Mouse (Mus musculus): ENCODE data around the gene Zfp219. TPM values are rescaled to one million over a fixed set of nuclear protein-coding genes. Genes with fewer than 3 reads are reported as not detected.

Zfp219 gene
- polyA plus RNA-seq, 1 experiment from 2014 or later = 78.3 TPM

Other genes starting within 250 kb of the Zfp219 start
- gene Ang4, start 247.1 kb downstream of the Zfp219 start, polyA plus RNA-seq (2016; fragmentation: Nextera tagmentation; extraction: Ambion mirVana) = not detected in 2 replicates
- gene AY358078, start 220.7 kb downstream of the Zfp219 start, polyA plus RNA-seq (2016; fragmentation: Nextera tagmentation; extraction: Ambion mirVana) = not detected in 2 replicates
- not detected in 2 replicates for gene Ear6, start 167.0 kb downstream of the Zfp219 start, polyA plus RNA-seq (2016; fragmentation: Nextera tagmentation; extraction: Ambion mirVana)
- gene Mettl17, start 135.9 kb downstream of the Zfp219 start, polyA plus RNA-seq (2016; fragmentation: Nextera tagmentation; extraction: Ambion mirVana) = 58.6 and 64.4 TPM in 2 replicates
- 1.2 and 1.4 TPM in 2 replicates for gene Slc39a2, start 127.8 kb downstream of the Zfp219 start, polyA plus RNA-seq (2016; fragmentation: Nextera tagmentation; extraction: Ambion mirVana)
- gene Ndrg2, start 106.6 kb downstream of the Zfp219 start, polyA plus RNA-seq (2016; fragmentation: Nextera tagmentation; extraction: Ambion mirVana) = 31.2 and 37.5 TPM in 2 replicates
- not detected in 2 replicates for gene Tppp2, start 102.3 kb downstream of the Zfp219 start, polyA plus RNA-seq (2016; fragmentation: Nextera tagmentation; extraction: Ambion mirVana)
- gene Rnase13, start 98.0 kb downstream of the Zfp219 start, polyA plus RNA-seq (2016; fragmentation: Nextera tagmentation; extraction: Ambion mirVana) = not detected in 2 replicates
- 105 and 110 TPM in 2 replicates for gene Arhgef40, start 36.0 kb downstream of the Zfp219 start, polyA plus RNA-seq (2016; fragmentation: Nextera tagmentation; extraction: Ambion mirVana)
- 1.0 and 1.3 TPM in 2 replicates for gene Tmem253, start 5.1 kb downstream of the Zfp219 start, polyA plus RNA-seq (2016; fragmentation: Nextera tagmentation; extraction: Ambion mirVana)
- not detected in 2 replicates for gene Olfr221, start 21.7 kb upstream of the Zfp219 start, polyA plus RNA-seq (2016; fragmentation: Nextera tagmentation; extraction: Ambion mirVana)
- 764 and 797 TPM in 2 replicates for gene Hnrnpc, start 83.3 kb upstream of the Zfp219 start, polyA plus RNA-seq (2016; fragmentation: Nextera tagmentation; extraction: Ambion mirVana)
- 52.1 and 62.8 TPM in 2 replicates for gene Rpgrip1, start 90.0 kb upstream of the Zfp219 start, polyA plus RNA-seq (2016; fragmentation: Nextera tagmentation; extraction: Ambion mirVana)
- 57.8 and 64.4 TPM in 2 replicates for gene Supt16, start 176.7 kb upstream of the Zfp219 start, polyA plus RNA-seq (2016; fragmentation: Nextera tagmentation; extraction: Ambion mirVana)
- gene Chd8, start 237.0 kb upstream of the Zfp219 start, polyA plus RNA-seq (2016; fragmentation: Nextera tagmentation; extraction: Ambion mirVana) = 46.0 and 48.6 TPM in 2 replicates